Mouse (Mus musculus) midbrain, embryonic 12.5 days (tissue): ENCODE results near the gene Ccdc78. TPM values are rescaled to one million over a fixed set of nuclear protein-coding genes. Genes with fewer than 3 reads are reported as not detected.

Source experiments
- ATAC-seq: fragments of 200-750 bp; cut with Nextera tagmentation; 2 replicates; pipeline ENCODE4 v1.8.0; 2017; ENCODE audit warnings: low read depth, moderate TSS enrichment, moderate library complexity; ENCODE audit not compliant: low FRiP score
- H3K27ac ChIP-seq: fragments of 300-500 bp; sonication (generic); replicated peaks from 2 replicates; pipeline ENCODE4 v1.5.1; 2016; ENCODE audit warnings: mild to moderate bottlenecking
- H3K27me3 ChIP-seq: fragments of 300-500 bp; sonication (generic); 2 replicates; pipeline ENCODE4 v1.6.1; 2016; ENCODE audit warnings: mild to moderate bottlenecking
- H3K36me3 ChIP-seq: fragments of 300-500 bp; sonication (generic); 2 replicates; pipeline ENCODE4 v1.6.1; 2016
- H3K4me1 ChIP-seq: fragments of 300-500 bp; sonication (generic); 2 replicates; pipeline ENCODE4 v1.6.1; 2016
- H3K4me2 ChIP-seq: fragments of 300-500 bp; sonication (generic); replicated peaks from 2 replicates; pipeline ENCODE4 v1.6.1; 2016; ENCODE audit warnings: mild to moderate bottlenecking, moderate library complexity
- H3K4me3 ChIP-seq: fragments of 300-500 bp; sonication (generic); 2 replicates; pipeline ENCODE4 v1.5.1; 2016; ENCODE audit warnings: mild to moderate bottlenecking
- H3K9ac ChIP-seq: fragments of 300-500 bp; sonication (generic); replicated peaks from 2 replicates; pipeline ENCODE4 v1.6.1; 2016; ENCODE audit warnings: mild to moderate bottlenecking, moderate library complexity
- H3K9me3 ChIP-seq: fragments of 300-500 bp; sonication (generic); 2 replicates; pipeline ENCODE4 v1.6.1; 2016; ENCODE audit warnings: mild to moderate bottlenecking
- WGBS: fragments of 180-500 bp; shearing (Covaris S2); methylation state at CpG from one replicate; pipeline ENCODE4 v1.1.7; 2016; 5-methylcytosine and 5-hydroxymethylcytosine counted together
- microRNA-seq: library from miRNA; unstranded; fragments of <30 nt; microRNA quantifications from one replicate; pipeline ENCODE4, GENCODE M21; 2017
- polyA plus RNA-seq: library from polyadenylated mRNA; unstranded; fragments of >200 nt; fragmentation: Nextera tagmentation; extraction: Ambion mirVana; gene quantifications from 2 replicates; pipeline ENCODE4 v1.2.1, GENCODE M21; 2016

Gene Ccdc78
- polyA plus RNA-seq, 1 experiment from 2014 or later = 0.40 TPM

- Histone ChIP-seq H3K27ac (peak overlapping the region; percentile 67), H3K36me3 (peaks cover 47% of the 10 kb centered on the region), H3K4me1 (peaks cover 53% of the 10 kb centered on the region), H3K27me3 (no peaks in the 10 kb centered on the region), H3K9me3 (no peaks in the 10 kb centered on the region), H3K4me2 (peak overlapping the region; percentile 65), H3K9ac (peak overlapping the region; percentile 65; the same call in 1 of the 2 replicates), H3K4me3 (peak overlapping the region; percentile 39; the same call in 1 of the 2 replicates)
- no peak for ATAC-seq
- 23% methylated on average over 3 of the region's 3 CpGs for WGBS
These were observed 51.2 kb downstream of the Ccdc78 start for GRCm38 (mm10) chr17:25837533-25837932.

GRCm38 (mm10) chr17:25838904-25839303 lies 52.5 kb downstream of the Ccdc78 start:
- 90% methylated on average over 4 of the region's 4 CpGs for WGBS

GRCm38 (mm10) chr17:25839455-25840235 lies 53.3 kb downstream of the Ccdc78 start:
- H3K36me3 ChIP-seq = peaks cover 48% of the 10 kb centered on the region
- 85% methylated on average over 14 of the region's 14 CpGs for WGBS
- no peak overlapping the region for H3K9ac ChIP-seq
- no peak overlapping the region for H3K4me2 ChIP-seq
- no peak for ATAC-seq
- H3K9me3 ChIP-seq = no peaks in the 10 kb centered on the region
- H3K27ac ChIP-seq = no peak overlapping the region
- H3K4me1 ChIP-seq = peaks cover 53% of the 10 kb centered on the region
- H3K4me3 ChIP-seq = no peak overlapping the region
- H3K27me3 ChIP-seq = no peaks in the 10 kb centered on the region

More at GRCm38 (mm10) chr17:25838904-25839303, 52.5 kb downstream of the Ccdc78 start:
- no peak for ATAC-seq
- H3K9ac ChIP-seq = no peak overlapping the region
- peaks cover 57% of the 10 kb centered on the region for H3K4me1 ChIP-seq
- no peak overlapping the region for H3K4me2 ChIP-seq
- no peaks in the 10 kb centered on the region for H3K9me3 ChIP-seq
- H3K27me3 ChIP-seq = no peaks in the 10 kb centered on the region
- no peak overlapping the region for H3K4me3 ChIP-seq
- no peak overlapping the region for H3K27ac ChIP-seq
- peaks cover 48% of the 10 kb centered on the region for H3K36me3 ChIP-seq

Small RNAs within 50 kb of the gene (microRNA-seq; reads per million reads assigned to microRNA genes)
- gene Gm25083 (not detected), gene Mir3082 (not detected), gene Mir6966 (not detected)

Other genes starting within 250 kb of the Ccdc78 start
- gene Sox8, start 215.9 kb upstream of the Ccdc78 start, polyA plus RNA-seq = 3.2 and 4.7 TPM in 2 replicates
- gene Lmf1, start 207.5 kb upstream of the Ccdc78 start, polyA plus RNA-seq = 20.5 and 21.5 TPM in 2 replicates
- gene Gng13, start 69.4 kb upstream of the Ccdc78 start, polyA plus RNA-seq = 0.85 and 1.5 TPM in 2 replicates
- 31.4 and 34.5 TPM in 2 replicates for gene Chtf18, start 59.2 kb upstream of the Ccdc78 start, polyA plus RNA-seq
- gene Rpusd1, start 58.9 kb upstream of the Ccdc78 start, polyA plus RNA-seq = 18.1 and 19.4 TPM in 2 replicates
- gene Mslnl, start 50.5 kb upstream of the Ccdc78 start, polyA plus RNA-seq = not detected in 2 replicates
- 0.19 and 0.27 TPM in 2 replicates for gene Msln, start 32.2 kb upstream of the Ccdc78 start, polyA plus RNA-seq
- gene Narfl, start 12.8 kb upstream of the Ccdc78 start, polyA plus RNA-seq = 24.8 and 24.9 TPM in 2 replicates
- gene Haghl, start 907 bp upstream of the Ccdc78 start, polyA plus RNA-seq = 114 and 116 TPM in 2 replicates
- 81.8 and 86.1 TPM in 2 replicates for gene Fam173a, start 6.3 kb downstream of the Ccdc78 start, polyA plus RNA-seq
- not detected in 2 replicates for gene AC134908.4, start 9.1 kb downstream of the Ccdc78 start, polyA plus RNA-seq
- gene Metrn, start 10.6 kb downstream of the Ccdc78 start, polyA plus RNA-seq = 59.1 and 68.8 TPM in 2 replicates
- 24.8 and 29.4 TPM in 2 replicates for gene Fbxl16, start 22.5 kb downstream of the Ccdc78 start, polyA plus RNA-seq
- 28.3 and 28.5 TPM in 2 replicates for gene Wdr24, start 37.0 kb downstream of the Ccdc78 start, polyA plus RNA-seq
- gene Jmjd8, start 42.3 kb downstream of the Ccdc78 start, polyA plus RNA-seq = 70.7 and 71.1 TPM in 2 replicates
- gene Stub1, start 46.8 kb downstream of the Ccdc78 start, polyA plus RNA-seq = 277 and 283 TPM in 2 replicates
- 5.8 and 6.0 TPM in 2 replicates for gene Rhbdl1, start 50.7 kb downstream of the Ccdc78 start, polyA plus RNA-seq
- 2.5 and 3.7 TPM in 2 replicates for gene Gm20683, start 55.2 kb downstream of the Ccdc78 start, polyA plus RNA-seq
- 17.7 and 21.1 TPM in 2 replicates for gene Rhot2, start 58.3 kb downstream of the Ccdc78 start, polyA plus RNA-seq
- 38.1 and 38.5 TPM in 2 replicates for gene Wdr90, start 74.9 kb downstream of the Ccdc78 start, polyA plus RNA-seq
- 6.8 and 8.5 TPM in 2 replicates for gene Mcrip2, start 82.2 kb downstream of the Ccdc78 start, polyA plus RNA-seq
- 59.5 and 65.2 TPM in 2 replicates for gene Mettl26, start 88.5 kb downstream of the Ccdc78 start, polyA plus RNA-seq
- gene Wfikkn1, start 94.3 kb downstream of the Ccdc78 start, polyA plus RNA-seq = 0.52 and 0.60 TPM in 2 replicates
- 38.0 and 38.8 TPM in 2 replicates for gene Rab40c, start 133.1 kb downstream of the Ccdc78 start, polyA plus RNA-seq
- gene Pigq, start 158.4 kb downstream of the Ccdc78 start, polyA plus RNA-seq = 54.1 and 54.5 TPM in 2 replicates
- gene Nhlrc4, start 158.4 kb downstream of the Ccdc78 start, polyA plus RNA-seq = 0.26 and 0.61 TPM in 2 replicates
- 0.13 and 0.14 TPM in 2 replicates for gene A930017K11Rik, start 166.0 kb downstream of the Ccdc78 start, polyA plus RNA-seq
- 30.4 and 30.6 TPM in 2 replicates for gene Capn15, start 199.2 kb downstream of the Ccdc78 start, polyA plus RNA-seq